Mouse (Mus musculus) neutrophil, adult 83 days (primary cell): ENCODE results near the gene Tmem186. TPM values are rescaled to one million over a fixed set of nuclear protein-coding genes. Genes with fewer than 3 reads are reported as not detected.

Source experiments
- total RNA-seq, 2 experiments: library from RNA; stranded (reverse); gene quantifications; one replicate each; pipeline ENCODE4 v1.2.4; 2023

Tmem186 gene
- total RNA-seq, result 1 to 10 TPM; 3.2 to 4.9 TPM

GRCm38 (mm10) chr16:8637217-8638051 lies at the start of gene Tmem186, which contains the start of gene Pmm2:
Tmem186 (minus strand) TSS chr16:8637712.
Pmm2 (plus strand) TSS chr16:8637674.

DNA sequence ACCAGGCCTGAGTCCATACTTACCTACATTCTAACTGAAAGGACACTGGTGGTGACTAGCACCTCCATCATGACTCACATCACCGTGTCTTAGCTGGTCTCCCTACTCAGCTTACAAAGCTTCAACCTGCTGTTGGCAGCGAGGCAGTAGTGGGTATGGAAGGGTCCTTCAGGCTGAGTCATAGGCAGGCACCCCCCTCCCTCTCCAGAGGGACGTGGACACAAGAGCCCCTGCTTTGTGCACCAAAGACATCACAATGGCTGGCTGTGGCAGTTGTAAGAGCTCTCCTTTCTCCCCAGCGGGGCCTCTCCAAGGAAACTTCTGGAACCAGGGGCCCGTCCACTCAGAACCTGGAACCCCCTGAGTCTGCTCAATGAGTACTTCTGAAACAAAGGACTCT lies 43.0 kb upstream of the Tmem186 start, which contains the start of gene Gm5767:
TSS of gene Gm5767 (plus strand) at position 301 of the 400 bp plus-strand sequence.

GRCm38 (mm10) chr16:8671551-8672349 lies 34.2 kb upstream of the Tmem186 start, which contains the start of gene Carhsp1:
Carhsp1 (minus strand) TSS chr16:8672155.

Other genes with a start within 250 kb of the Tmem186 start
- not detected for gene Tmem114, start 212.6 kb downstream of the Tmem186 start, total RNA-seq
- 1 to 10 TPM; 2.7 to 6.2 TPM for gene Mettl22, start 166.9 kb downstream of the Tmem186 start, total RNA-seq
- under 1 TPM; 0.13 to 0.22 TPM for gene Abat, start 124.3 kb downstream of the Tmem186 start, total RNA-seq
- 10 to 100 TPM; 34.5 to 35.2 TPM for gene Pmm2, start within 50 bp of the Tmem186 start, total RNA-seq
- gene Carhsp1, start 34.4 kb upstream of the Tmem186 start, total RNA-seq, result 10 to 100 TPM; 58.4 to 63.4 TPM
- under 1 TPM in 1 of 2 experiments, not detected in 1; 0.75 TPM for gene Gm5767, start 43.1 kb upstream of the Tmem186 start, total RNA-seq
- 100 to 1,000 TPM; 153 to 154 TPM for gene Usp7, start 154.6 kb upstream of the Tmem186 start, total RNA-seq
- 10 to 100 TPM; 69.6 to 81.4 TPM for gene 1810013L24Rik, start 192.4 kb upstream of the Tmem186 start, total RNA-seq